26 mouse cellular contexts compared by ENCODE assay signal in genomic region chr17:80880325-80880724, GRCm38 (mm10).
"Had no signal": no experiment of that assay in that cellular context is flagged by ENCODE, and none has a peak within 500 bp of the region (broad histone marks: within the 10 kb centered on the region; RNA-seq: fewer than 3 reads in every experiment).

No protein-coding gene starts in this region.

- H3K9me3 ChIP-seq: heart, embryonic 13.5 days; heart, embryonic 15.5 days; hindbrain, embryonic 13.5 days; intestine, embryonic 15.5 days; kidney, embryonic 15.5 days; limb, embryonic 13.5 days; limb, embryonic 15.5 days; liver, embryonic 12.5 days had no signal

- H3K4me2 ChIP-seq: heart, embryonic 11.5 days; heart, embryonic 13.5 days; heart, embryonic 15.5 days; hindbrain, embryonic 13.5 days; intestine, embryonic 15.5 days; kidney, embryonic 15.5 days; limb, embryonic 13.5 days; limb, embryonic 15.5 days; liver, embryonic 12.5 days had no signal

- DNase-seq: gastrocnemius, postnatal 14 days; gastrocnemius, postnatal 36 days; heart, adult 18-20 months; heart, postnatal 14 days; heart, postnatal 36 days; kidney, adult 11 months; kidney, adult 2 months; kidney, adult 9 months; kidney, postnatal 14 days; kidney, postnatal 36 days; layer of hippocampus, adult 9-11 months; layer of hippocampus, postnatal 36 days; left cerebral cortex, postnatal 4 days had no signal

- H3K27me3 ChIP-seq: heart, embryonic 13.5 days; heart, embryonic 15.5 days; hindbrain, embryonic 13.5 days; intestine, embryonic 15.5 days; kidney, embryonic 15.5 days; limb, embryonic 13.5 days; limb, embryonic 15.5 days; liver, embryonic 12.5 days had no signal

- H3K4me1 ChIP-seq: heart, embryonic 13.5 days; intestine, embryonic 15.5 days; liver, embryonic 12.5 days had no signal

- H3K9ac ChIP-seq: heart, embryonic 13.5 days; heart, embryonic 15.5 days; hindbrain, embryonic 13.5 days; intestine, embryonic 15.5 days; kidney, embryonic 15.5 days; limb, embryonic 13.5 days; limb, embryonic 15.5 days; liver, embryonic 12.5 days; liver, embryonic 14.5 days had no signal

- H3K4me3 ChIP-seq: heart, embryonic 13.5 days; heart, embryonic 15.5 days; hindbrain, embryonic 13.5 days; intestine, embryonic 15.5 days; kidney, embryonic 15.5 days; limb, embryonic 13.5 days; limb, embryonic 15.5 days; liver, embryonic 12.5 days had no signal

- H3K27ac ChIP-seq: heart, embryonic 13.5 days; heart, embryonic 15.5 days; hindbrain, embryonic 13.5 days; intestine, embryonic 15.5 days; kidney, embryonic 15.5 days; kidney, postnatal 0 days; limb, embryonic 13.5 days; limb, embryonic 15.5 days; liver, embryonic 12.5 days; liver, embryonic 14.5 days had no signal

- ATAC-seq: hindbrain, embryonic 16.5 days; inflammation-experienced regulatory T-cells, adult 6 months; intestine, embryonic 15.5 days; liver, embryonic 12.5 days had no signal

- H3K36me3 ChIP-seq: heart, embryonic 13.5 days; heart, embryonic 15.5 days; hindbrain, embryonic 13.5 days; intestine, embryonic 15.5 days; kidney, embryonic 15.5 days; limb, embryonic 13.5 days; limb, embryonic 15.5 days; liver, embryonic 12.5 days had no signal
